Mouse (Mus musculus) midbrain, embryonic 16.5 days (tissue): ENCODE measurements around the gene Ttc17. TPM values are rescaled to one million over a fixed set of nuclear protein-coding genes. Genes with fewer than 3 reads are reported as not detected.

Experiments used
- ATAC-seq: fragments of 200-750 bp; cut with Nextera tagmentation; 2 replicates; pipeline ENCODE4 v1.8.0; 2017; ENCODE audit warnings: moderate TSS enrichment
- H3K27ac ChIP-seq: fragments of 300-500 bp; sonication (generic); 2 replicates; pipeline ENCODE4 v1.5.1; 2014; ENCODE audit warnings: mild to moderate bottlenecking, low read length, mixed read lengths
- H3K27me3 ChIP-seq: fragments of 300-500 bp; sonication (generic); 2 replicates; pipeline ENCODE4 v1.6.1; 2014; ENCODE audit warnings: low read depth, low read length, mixed read lengths; ENCODE audit not compliant: control insufficient read depth, insufficient read depth
- H3K36me3 ChIP-seq: fragments of 300-500 bp; sonication (generic); 2 replicates; pipeline ENCODE4 v1.6.1; 2014; ENCODE audit warnings: mild to moderate bottlenecking, low read length, moderate library complexity, mixed read lengths; ENCODE audit not compliant: control insufficient read depth, insufficient read depth
- H3K4me1 ChIP-seq: fragments of 300-500 bp; sonication (generic); 2 replicates; pipeline ENCODE4 v1.6.1; 2014; ENCODE audit warnings: mild to moderate bottlenecking, low read length, mixed read lengths; ENCODE audit not compliant: control insufficient read depth, insufficient read depth
- H3K4me2 ChIP-seq: fragments of 300-500 bp; sonication (generic); 2 replicates; pipeline ENCODE4 v1.6.1; 2014; ENCODE audit warnings: mild to moderate bottlenecking, low read length, mixed read lengths
- H3K4me3 ChIP-seq: fragments of 300-500 bp; sonication (generic); 2 replicates; pipeline ENCODE4 v1.5.1; 2014; ENCODE audit warnings: low read depth, mild to moderate bottlenecking, low read length, moderate library complexity, mixed read lengths
- H3K9ac ChIP-seq: fragments of 300-500 bp; sonication (generic); 2 replicates; pipeline ENCODE4 v1.6.1; 2014; ENCODE audit warnings: low read depth, low read length, mixed read lengths
- H3K9me3 ChIP-seq: fragments of 300-500 bp; sonication (generic); replicated peaks from 2 replicates; pipeline ENCODE4 v1.6.1; 2014; ENCODE audit warnings: mild to moderate bottlenecking, low read length, mixed read lengths; ENCODE audit not compliant: control insufficient read depth, poor library complexity, severe bottlenecking
- WGBS: fragments of 180-500 bp; shearing (Covaris S2); extraction: QIAGEN DNeasy Blood & Tissue Kit; methylation state at CpG from one replicate; pipeline ENCODE4 v1.1.7; 2014; 5-methylcytosine and 5-hydroxymethylcytosine counted together
- polyA plus RNA-seq: library from polyadenylated mRNA; unstranded; fragments of >200 nt; fragmentation: Nextera tagmentation; extraction: Ambion mirVana; gene quantifications from 2 replicates; pipeline ENCODE4 v1.2.1, GENCODE M21; 2015

Ttc17 gene
- polyA plus RNA-seq, 1 experiment from 2014 or later: 26.1 TPM

DNA sequence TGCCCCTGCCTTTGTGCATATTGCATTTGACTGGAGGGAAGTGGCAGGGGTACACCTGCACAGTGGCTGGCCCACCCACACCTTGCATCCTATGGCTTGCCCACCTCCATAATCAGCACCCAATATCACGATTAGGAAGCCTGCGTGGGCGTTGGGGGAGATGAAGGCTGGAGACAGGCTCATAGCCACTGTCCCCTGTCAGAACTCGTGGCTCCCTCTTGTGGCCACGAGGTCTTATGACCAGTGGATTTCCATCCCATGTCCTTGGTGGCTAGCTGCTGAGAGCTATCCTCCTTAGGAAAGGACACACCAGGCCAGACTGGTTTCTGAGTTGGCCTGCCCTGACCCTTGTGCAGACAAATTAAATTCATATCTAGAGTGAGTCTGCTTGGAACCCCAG lies 116.0 kb downstream of the Ttc17 start:
- Histone ChIP-seq H3K9me3 (no peaks in the 10 kb centered on the region), H3K4me2 (peak overlapping the region; percentile 10; the same call in 1 of the 2 replicates), H3K27me3 (no peaks in the 10 kb centered on the region), H3K9ac (no peak overlapping the region), H3K4me1 (peaks cover 19% of the 10 kb centered on the region), H3K4me3 (no peak overlapping the region), H3K36me3 (no peaks in the 10 kb centered on the region), H3K27ac (0 out of 2 replicates have a peak overlapping the region, but pooled peaks have one; percentile 63)
- ATAC-seq: peak; percentile 49
- WGBS: 5% methylated on average over 5 of the region's 5 CpGs

DNA sequence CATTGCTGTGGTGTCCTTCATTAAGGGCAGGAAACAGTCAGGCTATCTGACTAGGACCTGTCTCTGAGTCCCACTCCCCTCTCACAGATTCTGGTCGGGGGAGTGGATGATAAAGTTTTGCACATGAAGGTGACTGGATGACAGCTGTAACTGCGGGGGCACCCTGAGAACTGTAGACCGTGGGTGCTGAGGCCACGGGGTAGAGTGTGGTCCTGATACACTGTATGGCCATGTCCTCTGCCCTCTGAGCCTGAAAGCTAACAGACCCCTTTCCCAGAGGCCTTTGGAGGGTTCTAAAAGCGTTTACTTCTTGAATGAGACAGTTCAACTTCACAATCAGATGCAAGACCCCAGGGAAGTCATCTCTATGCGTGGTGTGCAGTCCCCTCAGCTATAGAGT lies 116.8 kb downstream of the Ttc17 start:
- ATAC-seq: peak; percentile 43
- H3K9ac ChIP-seq: peak overlapping the region; percentile 39; the same call in 1 of the 2 replicates
- H3K36me3 ChIP-seq: no peaks in the 10 kb centered on the region
- peak overlapping the region; percentile 63 for H3K27ac ChIP-seq
- no peak overlapping the region for H3K4me2 ChIP-seq
- peaks cover 19% of the 10 kb centered on the region for H3K4me1 ChIP-seq
- H3K9me3 ChIP-seq: no peaks in the 10 kb centered on the region
- WGBS: 26% methylated on average over 6 of the region's 6 CpGs
- no peak overlapping the region for H3K4me3 ChIP-seq
- no peaks in the 10 kb centered on the region for H3K27me3 ChIP-seq

DNA sequence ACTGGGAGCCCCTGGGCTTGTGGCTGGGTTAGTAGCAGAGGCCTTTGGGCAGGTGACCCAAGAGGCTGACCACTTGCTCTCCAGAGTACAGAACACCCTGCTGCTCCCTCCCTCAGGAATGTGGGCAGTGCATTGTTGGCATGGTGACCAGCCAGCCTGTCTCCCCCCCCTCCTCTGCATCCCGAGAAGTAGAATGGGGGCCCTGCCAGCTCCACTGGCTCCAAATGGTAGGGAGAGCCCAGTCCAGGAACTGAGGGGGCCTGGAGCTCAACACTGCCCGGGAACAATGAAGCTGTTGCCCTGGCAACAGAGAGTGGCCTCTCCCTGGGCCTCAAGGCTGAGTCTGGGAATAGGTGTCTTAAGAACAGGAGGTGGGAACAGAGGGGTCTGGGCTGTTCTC lies 117.3 kb downstream of the Ttc17 start:
- no peak overlapping the region for H3K4me2 ChIP-seq
- peak; percentile 91 for ATAC-seq

DNA sequence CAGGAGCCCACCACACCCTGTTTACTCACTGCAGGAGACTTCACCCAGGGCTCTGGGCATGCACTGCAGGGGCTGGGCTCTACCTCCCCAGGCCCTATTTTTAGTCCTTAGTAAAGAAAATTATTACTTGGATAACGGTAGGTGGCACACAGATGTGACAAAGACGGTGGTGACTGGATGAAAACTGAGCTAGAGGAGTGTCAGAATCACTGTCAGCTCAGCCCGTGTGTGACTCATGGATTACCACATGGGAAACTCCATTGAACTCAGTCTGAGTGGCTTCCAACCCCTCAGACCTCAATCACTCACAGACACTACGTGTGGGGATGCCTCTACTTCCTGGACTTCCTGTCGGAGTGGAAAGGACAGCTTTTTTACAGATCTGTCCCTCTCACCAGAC lies 118.4 kb downstream of the Ttc17 start:
- 25% methylated on average over 5 of the region's 5 CpGs for WGBS

More for the DNA sequence above, 117.3 kb downstream of the Ttc17 start:
- H3K27ac ChIP-seq: peak overlapping the region; percentile 63
- H3K9me3 ChIP-seq: no peaks in the 10 kb centered on the region
- WGBS: 0% methylated on average over 2 of the region's 2 CpGs
- peak overlapping the region; percentile 39; the same call in 1 of the 2 replicates for H3K9ac ChIP-seq
- no peaks in the 10 kb centered on the region for H3K36me3 ChIP-seq
- peaks cover 19% of the 10 kb centered on the region for H3K4me1 ChIP-seq
- no peak overlapping the region for H3K4me3 ChIP-seq
- no peaks in the 10 kb centered on the region for H3K27me3 ChIP-seq

DNA sequence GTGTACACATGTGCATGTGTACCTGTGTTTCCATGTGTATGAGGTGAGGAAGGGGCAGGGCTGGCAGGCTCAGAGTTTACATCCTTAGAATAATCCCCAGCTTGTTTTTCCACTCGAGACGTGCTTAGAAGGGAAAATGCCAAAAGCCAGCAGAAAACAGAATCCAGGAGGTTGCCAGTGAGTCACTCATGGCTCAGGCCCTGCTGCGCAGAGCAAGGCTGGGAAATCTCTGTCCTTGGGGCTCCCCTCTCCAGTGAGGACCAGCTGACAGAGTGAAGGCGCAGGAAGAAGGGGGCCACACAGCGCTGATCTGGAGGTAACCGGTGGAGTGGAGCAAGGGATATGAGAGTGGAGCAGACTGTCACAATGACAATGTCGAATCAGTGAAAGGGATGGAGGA lies 119.1 kb downstream of the Ttc17 start:
- Histone ChIP-seq H3K9ac (no peak overlapping the region), H3K9me3 (no peaks in the 10 kb centered on the region), H3K4me2 (no peak overlapping the region), H3K4me1 (peaks cover 19% of the 10 kb centered on the region), H3K36me3 (no peaks in the 10 kb centered on the region), H3K27me3 (no peaks in the 10 kb centered on the region), H3K27ac (no peak overlapping the region), H3K4me3 (no peak overlapping the region)
- WGBS: 58% methylated on average over 7 of the region's 7 CpGs
- ATAC-seq: no peak

More for the DNA sequence above, 118.4 kb downstream of the Ttc17 start:
- Histone ChIP-seq H3K4me1 (peaks cover 19% of the 10 kb centered on the region), H3K9me3 (no peaks in the 10 kb centered on the region), H3K4me2 (no peak overlapping the region), H3K27me3 (no peaks in the 10 kb centered on the region), H3K27ac (no peak overlapping the region), H3K9ac (no peak overlapping the region), H3K36me3 (no peaks in the 10 kb centered on the region), H3K4me3 (no peak overlapping the region)
- no peak for ATAC-seq

DNA sequence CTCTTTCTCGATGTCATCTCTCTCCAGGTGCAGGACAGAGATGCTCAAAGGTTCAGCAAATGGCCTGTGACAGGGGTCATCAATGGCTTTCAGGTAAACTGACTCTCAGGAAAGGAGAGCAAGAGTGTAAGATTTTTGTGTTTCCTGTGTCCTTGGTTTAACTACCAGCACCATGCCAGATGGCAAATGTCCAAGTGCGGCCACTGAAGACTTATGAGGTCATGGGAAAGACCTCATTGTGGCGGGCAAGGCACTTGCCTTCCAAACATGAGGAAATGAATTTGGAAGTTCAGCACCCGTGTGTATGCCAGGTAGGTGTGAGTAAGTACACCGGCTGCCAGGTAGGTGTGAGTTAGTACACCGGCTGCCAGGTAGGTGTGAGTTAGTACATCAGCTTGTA lies 123.0 kb downstream of the Ttc17 start:
- H3K9me3 ChIP-seq: no peaks in the 10 kb centered on the region
- no peaks in the 10 kb centered on the region for H3K36me3 ChIP-seq
- H3K27ac ChIP-seq: no peak overlapping the region
- H3K4me2 ChIP-seq: no peak overlapping the region
- 88% methylated on average over 6 of the region's 6 CpGs for WGBS
- no peak overlapping the region for H3K9ac ChIP-seq
- H3K4me1 ChIP-seq: no peaks in the 10 kb centered on the region; the same call in 1 of the 2 replicates
- no peak overlapping the region for H3K4me3 ChIP-seq
- no peaks in the 10 kb centered on the region for H3K27me3 ChIP-seq
- ATAC-seq: no peak

DNA sequence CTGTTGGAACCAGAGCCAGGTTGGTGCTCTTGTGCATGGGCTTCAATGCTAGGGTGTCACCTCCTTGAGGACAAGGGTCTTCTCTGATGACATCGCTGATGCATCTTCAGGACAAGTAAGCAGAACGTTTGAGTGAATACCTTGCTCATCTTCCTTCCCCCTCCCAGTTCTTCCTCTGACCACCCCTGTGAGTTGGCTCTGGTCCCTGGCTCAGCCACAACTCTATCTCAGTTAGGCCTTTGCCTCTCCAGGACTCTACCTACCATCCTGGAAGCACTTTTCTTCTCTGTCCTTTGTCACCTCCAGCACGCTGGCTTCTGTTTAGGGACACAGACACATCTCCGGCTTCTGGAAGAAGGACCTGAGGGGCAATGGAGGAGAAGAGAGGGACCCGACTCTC lies 126.9 kb downstream of the Ttc17 start:
- WGBS: 82% methylated on average over 5 of the region's 5 CpGs
- Histone ChIP-seq H3K27ac (no peak overlapping the region), H3K36me3 (no peaks in the 10 kb centered on the region), H3K4me1 (no peaks in the 10 kb centered on the region), H3K9ac (no peak overlapping the region), H3K4me2 (no peak overlapping the region), H3K27me3 (no peaks in the 10 kb centered on the region), H3K4me3 (no peak overlapping the region), H3K9me3 (no peaks in the 10 kb centered on the region)
- ATAC-seq: no peak

DNA sequence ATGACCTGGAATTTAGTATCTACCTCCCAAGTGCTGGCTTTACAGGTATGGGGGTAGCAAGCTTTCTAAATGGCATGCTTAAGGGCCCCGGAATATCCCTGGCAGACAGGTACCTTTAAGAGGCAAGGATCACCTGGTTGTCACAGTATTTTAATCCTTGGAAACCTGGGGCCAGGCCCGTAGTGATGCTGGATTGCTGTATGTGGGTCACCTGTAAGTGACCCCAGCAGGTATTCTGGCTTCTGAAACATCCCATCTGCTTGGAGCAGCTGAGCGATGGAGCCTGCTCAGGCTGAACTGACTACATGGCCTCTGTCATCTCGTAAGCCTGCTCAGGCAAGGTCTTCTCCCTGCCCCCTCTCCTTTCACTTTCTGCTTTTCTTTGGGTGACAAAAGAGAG lies 130.4 kb downstream of the Ttc17 start:
- Histone ChIP-seq H3K4me2 (no peak overlapping the region), H3K9ac (no peak overlapping the region), H3K27me3 (no peaks in the 10 kb centered on the region), H3K9me3 (no peaks in the 10 kb centered on the region), H3K27ac (no peak overlapping the region), H3K36me3 (no peaks in the 10 kb centered on the region), H3K4me1 (peaks cover 5% of the 10 kb centered on the region; the same call in 1 of the 2 replicates), H3K4me3 (no peak overlapping the region)
- no peak for ATAC-seq
- WGBS: 73% methylated on average over 4 of the region's 4 CpGs

DNA sequence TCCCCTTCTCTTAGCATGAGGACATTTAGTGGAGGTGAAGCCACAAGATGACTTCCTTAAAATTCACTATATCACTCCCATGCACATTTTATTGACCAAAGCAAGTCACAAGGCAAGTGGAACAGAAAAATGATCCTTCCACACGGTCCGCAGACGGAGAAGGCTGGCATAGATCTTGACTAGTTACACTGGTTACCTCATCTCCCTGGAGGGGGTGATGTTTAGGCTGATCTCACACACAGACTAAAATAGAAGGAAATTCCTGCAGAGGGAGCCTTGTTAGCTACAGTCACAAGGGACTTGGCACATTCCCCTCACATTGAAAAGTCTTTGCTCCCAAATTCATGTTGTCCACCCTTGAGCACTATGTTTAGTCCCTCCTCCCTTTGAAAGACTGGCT lies 130.8 kb downstream of the Ttc17 start:
- no peak for ATAC-seq
- Histone ChIP-seq H3K9ac (no peak overlapping the region), H3K27ac (no peak overlapping the region), H3K4me1 (peaks cover 5% of the 10 kb centered on the region; the same call in 1 of the 2 replicates), H3K27me3 (no peaks in the 10 kb centered on the region), H3K36me3 (no peaks in the 10 kb centered on the region), H3K4me3 (no peak overlapping the region), H3K9me3 (no peaks in the 10 kb centered on the region), H3K4me2 (no peak overlapping the region)
- WGBS: 84% methylated on average over 3 of the region's 3 CpGs
